Mouse (Mus musculus) right cerebral cortex, adult 18-20 months (tissue): ENCODE data around the gene Rimbp2.
A peak's percentile ranks its signal among the peaks of the same experiment; 100 is the strongest.

Experiments
- DNase-seq: peaks from one replicate; pipeline ENCODE4 v3.0.0; 2022; ENCODE audit warnings: mixed read lengths

The Rimbp2 gene

GRCm38 (mm10) chr5:128925073-128925472, 28.2 kb downstream of the Rimbp2 start:
- DNase-seq = peak; percentile 74

DNA sequence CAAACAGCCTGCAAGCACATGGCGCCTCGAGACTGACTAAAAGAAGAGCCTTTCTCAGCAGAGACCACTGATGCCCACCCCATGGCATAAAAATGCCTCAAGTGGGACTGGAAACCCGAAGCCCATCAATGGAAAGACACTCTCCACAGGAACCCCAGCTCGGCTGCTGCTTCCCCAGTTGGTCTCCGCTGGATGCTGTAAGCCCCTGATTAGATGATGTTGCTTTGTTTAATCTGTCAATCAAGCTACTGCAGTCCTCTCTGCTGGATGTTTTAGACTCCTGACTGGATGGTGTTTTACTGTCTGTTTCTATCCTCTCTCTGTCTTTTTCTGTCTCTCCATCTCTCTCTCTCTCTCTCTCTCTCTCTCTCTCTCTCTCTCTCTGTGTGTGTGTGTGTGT, 33.2 kb downstream of the Rimbp2 start:
- no peak for DNase-seq

GRCm38 (mm10) chr5:128917116-128917959, 35.9 kb downstream of the Rimbp2 start:
- no peak for DNase-seq

DNA sequence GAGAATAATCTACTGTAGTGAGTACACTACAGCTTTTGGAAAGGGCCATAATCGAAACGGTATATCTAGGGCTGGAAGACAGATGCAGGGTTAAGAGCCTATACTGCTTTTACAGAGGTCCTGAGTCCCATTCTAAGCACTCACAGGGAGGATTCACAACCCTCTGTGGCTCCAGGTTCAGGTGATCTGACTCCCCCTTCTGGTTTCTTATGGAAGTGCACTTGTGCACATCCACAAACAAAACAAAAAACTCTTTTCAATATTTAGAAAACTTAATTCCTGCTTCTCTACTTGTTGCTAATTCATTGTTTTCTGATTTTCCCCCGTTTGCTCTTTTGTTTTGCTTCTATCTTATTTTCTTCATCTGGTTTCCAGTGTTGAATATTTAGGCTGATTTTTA, 39.5 kb downstream of the Rimbp2 start:
- DNase-seq = no peak

GRCm38 (mm10) chr5:128912374-128912773, 40.9 kb downstream of the Rimbp2 start:
- DNase-seq = no peak

DNA sequence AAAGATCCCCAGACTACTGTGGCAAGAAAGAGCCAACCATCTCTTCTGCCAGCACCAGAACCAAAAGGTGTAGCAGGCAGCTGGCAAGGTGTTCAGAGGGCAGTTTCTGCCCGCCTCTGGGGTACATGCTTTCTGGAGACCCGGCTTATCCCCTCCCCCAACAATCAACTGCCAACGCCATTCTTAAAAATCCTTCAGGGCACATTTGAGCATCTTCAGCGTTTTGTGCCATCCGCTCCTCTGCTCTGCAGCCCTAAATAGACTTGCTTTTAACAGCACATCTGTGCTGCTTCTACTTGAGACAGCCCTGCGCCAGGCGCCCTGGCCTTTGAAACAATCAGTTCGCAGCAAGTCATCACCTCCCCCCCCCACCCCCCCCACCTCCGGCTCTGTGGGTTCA, 41.7 kb downstream of the Rimbp2 start:
- peak; percentile 54 for DNase-seq

DNA sequence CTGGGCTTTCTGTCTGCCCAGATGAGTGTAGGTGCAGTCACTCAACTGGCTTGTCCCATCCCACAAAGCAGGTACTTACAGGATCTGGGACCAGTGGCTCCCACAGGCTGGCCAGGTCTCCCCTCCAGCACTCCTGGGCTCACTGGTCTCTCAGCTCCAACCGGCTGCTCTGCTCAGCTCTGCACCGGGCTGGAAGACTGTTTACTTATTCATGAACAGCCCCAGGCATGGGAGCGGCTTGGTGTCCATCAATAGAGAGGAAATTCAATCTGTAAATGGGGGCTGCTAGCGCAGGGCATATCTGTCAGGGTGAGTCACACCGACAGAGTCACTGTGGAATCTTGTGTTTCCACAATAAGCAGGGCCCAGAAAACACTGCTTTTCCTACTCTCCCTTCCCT, 49.2 kb downstream of the Rimbp2 start:
- DNase-seq = no peak

DNA sequence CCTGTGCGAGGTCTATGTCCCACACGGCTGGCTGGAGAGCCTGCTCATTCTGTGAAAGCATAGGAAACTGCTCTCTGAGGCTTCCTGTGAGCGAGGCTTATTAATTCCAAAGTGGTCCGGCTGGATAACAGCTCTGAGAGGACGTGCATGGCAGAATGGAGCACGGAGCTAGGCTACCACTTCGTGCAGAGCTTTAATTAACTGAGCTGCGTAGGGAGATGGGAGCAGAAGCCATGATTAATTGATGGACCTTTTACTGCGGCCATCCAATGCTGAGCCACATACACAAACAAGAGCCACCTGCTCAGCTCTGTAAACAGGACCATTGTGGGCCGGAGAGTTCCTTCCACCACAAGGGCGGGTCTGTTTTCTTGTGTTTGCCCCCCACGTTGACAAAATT, 50.2 kb downstream of the Rimbp2 start:
- no peak for DNase-seq

DNA sequence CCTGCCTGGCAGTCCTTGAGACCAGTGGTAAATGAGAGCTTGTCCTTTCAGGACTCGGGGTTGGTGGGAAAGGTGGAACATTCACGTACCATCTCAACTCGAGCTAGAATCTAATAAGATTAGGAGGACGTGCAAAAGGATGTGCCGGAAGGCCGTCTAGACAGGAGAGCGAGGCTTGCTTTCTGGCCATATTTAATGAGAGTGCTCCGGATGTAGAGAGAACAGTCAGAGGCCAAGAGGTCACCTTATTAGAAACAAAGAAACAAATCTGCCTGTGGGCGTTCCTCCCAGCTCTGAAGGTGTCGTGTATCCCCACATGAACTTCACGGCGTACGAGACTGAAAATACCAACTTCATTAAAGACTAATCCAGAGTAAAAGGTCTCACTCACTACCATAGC, 53.3 kb downstream of the Rimbp2 start:
- no peak for DNase-seq

GRCm38 (mm10) chr5:128894921-128895320, 58.4 kb downstream of the Rimbp2 start:
- DNase-seq = no peak

DNA sequence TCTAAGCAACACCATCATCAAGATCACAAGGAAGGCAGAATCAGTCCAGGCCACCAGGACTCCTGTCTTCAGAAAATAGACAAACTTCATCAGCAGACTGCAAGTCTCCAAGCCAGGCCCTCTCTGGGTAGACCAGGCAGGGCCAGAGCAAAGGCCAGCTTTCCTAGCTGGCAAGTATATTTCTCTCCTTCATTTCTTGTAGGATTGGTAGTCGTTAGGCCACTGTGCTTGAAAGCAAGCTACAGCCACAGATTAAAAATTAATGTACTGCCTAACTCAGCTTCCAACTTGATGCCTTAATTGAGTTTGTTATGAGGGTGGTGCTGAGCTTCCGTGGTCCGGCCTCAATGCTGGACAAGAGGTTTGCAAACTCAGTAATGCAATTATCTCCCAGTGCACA, 65.7 kb downstream of the Rimbp2 start:
- no peak for DNase-seq

DNA sequence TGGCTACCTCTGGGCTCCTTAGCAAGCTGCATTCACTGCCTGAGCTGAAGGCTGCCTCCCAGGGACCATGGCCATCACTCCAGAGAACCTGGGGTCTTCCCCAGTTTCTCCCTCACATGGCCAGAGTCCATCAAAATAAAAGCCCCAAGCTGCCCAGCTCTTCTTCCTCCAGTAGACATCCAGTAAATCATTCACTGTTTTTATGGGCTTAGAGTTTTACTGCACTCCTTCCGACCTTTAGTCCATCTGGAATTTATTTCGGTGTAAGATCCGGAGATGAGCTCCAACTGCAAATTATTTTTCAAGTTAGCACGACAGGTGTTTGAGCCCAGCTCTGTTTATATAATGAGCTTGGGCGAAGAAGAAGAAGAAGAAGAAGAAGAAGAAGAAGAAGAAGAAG, 69.0 kb downstream of the Rimbp2 start:
- no peak for DNase-seq

DNA sequence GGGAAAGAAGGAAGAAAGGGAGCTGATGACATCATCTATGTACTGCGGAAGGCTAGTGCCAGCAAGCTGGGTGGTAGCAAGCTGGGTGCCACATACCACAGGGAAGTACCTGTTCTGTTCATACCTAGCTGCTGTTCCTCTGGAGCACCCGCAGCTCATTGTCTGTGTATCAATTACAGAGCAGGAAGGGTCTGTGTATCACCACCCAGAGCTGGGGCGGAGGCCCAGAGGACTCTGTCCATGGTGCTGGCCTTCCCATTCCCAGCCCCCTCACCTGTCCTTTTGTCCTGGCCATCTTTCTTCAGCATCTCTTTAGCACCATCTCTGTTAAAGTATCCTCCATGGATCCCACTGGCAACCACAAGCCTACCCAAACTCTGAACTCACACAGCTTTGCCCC, 74.2 kb downstream of the Rimbp2 start:
- DNase-seq = no peak

- peak; percentile 71 for DNase-seq
Measured at GRCm38 (mm10) chr5:128877425-128878035, 75.8 kb downstream of the Rimbp2 start.

DNA sequence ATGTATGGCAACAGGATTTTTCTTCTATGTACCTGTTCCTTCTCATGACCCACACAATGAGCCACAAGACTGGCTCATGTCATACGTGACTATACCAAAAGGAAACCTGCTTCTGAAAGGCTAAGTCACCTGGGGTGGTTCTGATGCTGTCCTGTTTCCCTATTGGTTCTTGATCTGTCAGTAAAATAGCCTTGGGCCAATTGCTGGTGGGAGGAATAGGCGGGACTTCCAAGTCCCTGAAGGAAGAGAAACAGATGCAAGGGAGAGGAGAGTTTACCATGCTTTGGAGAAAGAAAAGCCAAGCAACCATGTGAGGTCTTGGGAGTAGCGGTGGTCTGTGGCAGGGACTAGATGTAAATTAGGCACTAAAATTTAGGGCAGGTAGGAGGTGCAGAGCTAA, 81.6 kb downstream of the Rimbp2 start:
- DNase-seq = no peak

- DNase-seq = no peak
Measured at GRCm38 (mm10) chr5:128866811-128867210, 86.5 kb downstream of the Rimbp2 start.

- DNase-seq = no peak
Measured at GRCm38 (mm10) chr5:128866291-128866690, 87.0 kb downstream of the Rimbp2 start.

DNA sequence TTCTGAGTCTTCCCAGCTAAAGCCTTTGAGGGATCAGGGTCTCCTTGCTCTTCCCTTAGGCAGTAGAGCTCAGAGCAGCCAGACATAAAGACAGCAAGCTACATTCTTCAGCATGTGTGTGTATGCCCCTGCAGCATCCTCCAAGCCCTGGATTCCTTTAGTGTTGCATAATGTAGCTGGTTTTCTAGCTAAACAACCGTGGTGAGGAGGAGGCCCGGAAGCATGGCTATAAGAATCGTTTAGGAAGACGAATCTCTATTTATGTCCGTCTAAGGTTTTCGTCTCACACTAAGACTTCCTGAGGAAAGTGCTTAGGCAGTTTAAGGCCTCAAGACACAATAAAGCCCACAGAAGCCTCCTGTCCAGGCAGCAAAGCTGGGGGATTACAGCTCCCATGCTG, 89.8 kb downstream of the Rimbp2 start:
- peak; percentile 59 for DNase-seq

DNA sequence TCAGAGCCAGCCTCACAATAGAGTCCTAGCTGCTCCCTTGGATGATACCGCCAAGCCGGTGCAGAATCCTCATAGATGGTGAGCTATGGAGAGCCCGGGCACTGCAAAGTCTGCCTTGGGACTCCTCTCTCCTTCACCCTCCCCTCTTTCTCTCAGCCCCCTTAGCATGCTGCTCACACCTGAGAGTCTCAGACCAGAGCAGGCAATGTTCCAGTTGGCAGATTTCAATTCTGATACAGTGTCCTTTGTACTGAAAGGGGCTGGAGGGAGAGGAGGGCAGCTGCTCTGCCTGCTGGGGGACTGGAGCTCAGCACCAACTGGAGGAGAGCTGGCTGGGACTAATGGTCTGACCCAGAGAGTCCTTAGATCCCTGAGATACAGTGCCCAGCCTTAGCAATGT, 92.4 kb downstream of the Rimbp2 start:
- DNase-seq = no peak

GRCm38 (mm10) chr5:128852791-128853190, 100.5 kb downstream of the Rimbp2 start:
- no peak for DNase-seq

DNA sequence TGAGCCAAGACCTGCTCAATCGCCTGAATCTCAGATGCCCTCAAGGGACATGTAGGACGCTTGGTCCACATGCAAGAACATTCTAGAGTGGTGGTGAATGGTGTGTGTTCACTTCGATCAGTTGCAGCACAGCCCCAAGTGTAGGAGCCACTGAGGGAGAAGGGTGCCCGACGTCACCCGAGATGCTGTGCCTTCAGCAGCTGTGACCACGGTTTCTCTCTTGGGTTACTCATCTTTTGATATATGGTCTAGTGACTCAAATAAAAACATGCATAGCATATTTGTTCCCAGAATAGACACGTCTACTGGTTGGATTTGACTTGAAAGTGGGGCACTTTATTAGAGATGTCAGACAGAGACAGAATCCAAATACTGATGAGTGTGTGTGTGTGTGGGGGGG, 105.5 kb downstream of the Rimbp2 start:
- peak; percentile 46 for DNase-seq

- peak; percentile 87 for DNase-seq
Measured at GRCm38 (mm10) chr5:128846433-128847040, 106.7 kb downstream of the Rimbp2 start.

GRCm38 (mm10) chr5:128845033-128845432, 108.3 kb downstream of the Rimbp2 start:
- peak; percentile 67 for DNase-seq

- DNase-seq = no peak
Measured at GRCm38 (mm10) chr5:128843982-128844381, 109.3 kb downstream of the Rimbp2 start.
